Mouse (Mus musculus) regulatory T cell (primary cell): ENCODE measurements around the gene Cavin3.
"Not testable (repeated sequence)": the region's sequence is repeated elsewhere in the genome, so short reads cannot be mapped to it uniquely, and the experiment has no call there.

Source experiments
- in situ Hi-C: fragments of 300-600 bp; cut with MboI, MseI; formaldehyde crosslinking; loops from one replicate; pipeline ENCODE4 v1.15.1; 2025; ENCODE audit warnings: high pct_unique_total_duplicates

Cavin3 gene

GRCm38 (mm10) chr7:105480561-105481504 is 1.3 kb downstream of the Cavin3 start:
- in situ Hi-C loops = no loop called here

DNA sequence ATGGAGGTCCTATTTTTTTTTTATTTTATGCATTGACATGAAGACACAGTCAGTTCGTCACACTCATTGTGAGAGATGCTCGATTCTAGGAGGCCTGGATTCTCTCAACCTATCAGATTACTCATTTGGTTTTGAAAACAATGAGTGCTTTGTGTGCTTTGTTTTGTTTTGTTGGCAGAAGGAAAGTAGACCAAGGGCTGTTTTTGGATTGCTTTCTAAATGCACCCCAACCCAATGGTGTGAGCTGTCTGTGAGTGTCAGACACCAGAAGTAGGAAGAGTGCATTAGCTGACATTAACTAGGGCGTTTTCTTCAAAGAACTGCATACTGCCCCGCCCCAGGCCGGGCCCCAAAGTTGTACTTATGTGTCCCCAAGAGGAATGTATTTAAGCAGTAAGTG is 2.0 kb downstream of the Cavin3 start:
- in situ Hi-C loops = no loop called here

DNA sequence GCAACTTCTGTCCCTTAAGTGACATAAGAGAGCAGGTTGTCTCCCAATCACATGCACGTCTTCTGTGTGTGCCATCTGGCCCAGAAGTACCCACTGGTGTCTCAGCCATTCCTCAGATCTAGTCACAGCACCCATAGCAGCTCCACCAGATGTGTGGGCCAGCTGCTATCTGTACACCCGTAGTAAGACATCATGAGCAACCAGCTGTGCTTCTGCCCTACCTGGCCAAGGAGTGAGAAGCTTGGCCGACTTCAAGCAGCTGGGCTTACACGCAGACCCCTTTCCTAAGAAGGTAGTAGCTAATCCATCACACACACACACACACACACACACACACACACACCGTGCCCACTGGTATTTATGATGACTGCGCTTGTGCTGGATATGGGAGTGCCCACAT is 2.9 kb downstream of the Cavin3 start:
- in situ Hi-C loops = no loop called here

DNA sequence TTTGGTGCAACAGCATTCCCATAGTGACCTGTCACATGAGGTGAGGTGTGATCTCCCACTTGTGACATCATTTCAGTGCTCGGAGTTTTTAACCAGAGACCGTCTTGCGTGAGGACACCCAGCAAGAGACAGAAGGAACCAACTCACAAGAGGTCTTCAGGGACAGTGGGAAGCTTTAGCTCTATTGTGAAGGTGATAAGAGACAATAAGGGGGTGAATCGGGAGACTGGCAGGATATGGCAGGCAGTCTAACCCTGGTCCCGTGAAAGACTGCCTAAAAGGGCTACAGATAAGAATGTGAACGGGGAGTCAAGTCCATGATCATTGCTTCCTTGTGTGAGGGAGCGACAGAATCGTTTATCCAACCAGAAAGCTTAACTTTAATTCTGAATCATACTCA is 3.8 kb downstream of the Cavin3 start:
- in situ Hi-C loops = no loop called here

GRCm38 (mm10) chr7:105477841-105478240 is 4.3 kb downstream of the Cavin3 start:
- in situ Hi-C loops = no loop called here

GRCm38 (mm10) chr7:105477433-105477700 is 4.7 kb downstream of the Cavin3 start:
- in situ Hi-C loops = no loop called here

DNA sequence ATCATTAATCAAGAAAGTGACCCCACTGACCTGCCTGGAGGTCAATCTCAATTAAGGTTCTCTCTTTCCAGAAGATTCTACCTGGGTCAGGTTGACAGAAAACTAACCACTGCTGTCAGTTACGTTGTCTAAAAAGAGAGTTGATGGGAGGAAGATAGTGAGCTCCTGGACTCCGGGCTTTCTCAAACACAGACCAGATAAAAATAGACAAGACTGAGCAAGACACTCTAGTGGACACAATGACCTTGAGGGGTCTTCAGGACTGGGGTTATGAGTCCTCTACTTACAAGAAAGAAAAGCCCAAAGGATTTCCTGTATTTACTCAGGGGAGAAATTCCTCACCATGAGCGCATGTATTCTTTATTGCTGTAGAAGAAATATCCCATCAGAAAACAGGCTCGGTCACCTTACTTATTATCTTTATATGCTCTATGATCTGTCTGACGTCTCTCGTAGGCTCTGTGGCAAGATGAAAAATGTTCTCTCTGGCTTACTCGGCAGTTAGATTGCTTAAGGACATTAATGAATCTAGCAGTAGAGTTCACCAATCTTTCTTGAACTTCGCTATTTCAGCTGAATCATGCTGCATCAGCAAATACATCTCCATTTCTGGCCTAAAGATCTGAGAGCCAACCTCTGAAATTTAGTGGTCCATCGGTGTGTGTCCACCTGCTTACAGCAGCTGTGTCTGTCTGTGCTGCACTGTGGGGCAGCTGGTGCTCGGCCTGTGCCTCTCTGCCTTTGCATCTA is 5.2 kb downstream of the Cavin3 start:
- in situ Hi-C loops = no loop called here

GRCm38 (mm10) chr7:105475396-105475949 is 6.6 kb downstream of the Cavin3 start:
- in situ Hi-C loops = no loop called here

GRCm38 (mm10) chr7:105474771-105475315 is 7.3 kb downstream of the Cavin3 start:
- in situ Hi-C loops = no loop called here

DNA sequence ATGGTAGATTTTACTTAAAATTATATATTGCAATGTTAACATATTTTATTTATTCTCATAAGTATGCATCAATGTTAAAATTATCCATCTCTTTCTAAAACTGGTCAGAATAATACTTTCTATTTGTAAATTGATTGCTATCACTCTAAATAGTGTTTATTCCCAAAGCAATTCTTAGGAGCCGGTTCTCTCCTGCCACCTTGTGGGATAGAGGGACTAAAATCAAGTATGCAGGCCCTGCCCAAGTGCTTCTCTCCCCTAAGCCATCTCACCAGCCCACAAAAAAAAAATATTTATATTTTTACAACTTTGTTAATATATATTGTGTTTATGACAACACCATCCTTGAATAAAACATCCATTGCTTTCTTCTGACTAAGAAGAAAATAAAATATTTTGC is 9.5 kb downstream of the Cavin3 start:
- in situ Hi-C loops = no loop called here

DNA sequence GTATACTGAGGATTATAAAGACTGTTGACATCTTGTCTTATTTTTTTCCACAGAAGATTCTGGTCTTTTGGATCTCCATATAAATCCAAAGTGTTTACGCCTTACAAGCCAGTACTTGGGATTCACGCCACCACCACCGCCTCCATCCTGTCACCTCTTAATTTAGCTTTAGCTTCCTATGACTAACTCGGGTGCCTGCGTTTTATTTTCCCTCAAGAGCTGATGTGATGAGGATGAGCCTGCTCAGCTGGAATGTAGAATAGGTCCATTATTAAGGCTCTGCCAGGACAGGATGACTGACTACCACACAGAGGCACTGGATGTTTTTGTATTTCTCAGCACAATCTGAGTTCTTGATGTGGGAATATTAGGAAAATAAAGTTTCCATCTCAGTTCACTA is 16.6 kb downstream of the Cavin3 start:
- in situ Hi-C loops = not testable (repeated sequence)

DNA sequence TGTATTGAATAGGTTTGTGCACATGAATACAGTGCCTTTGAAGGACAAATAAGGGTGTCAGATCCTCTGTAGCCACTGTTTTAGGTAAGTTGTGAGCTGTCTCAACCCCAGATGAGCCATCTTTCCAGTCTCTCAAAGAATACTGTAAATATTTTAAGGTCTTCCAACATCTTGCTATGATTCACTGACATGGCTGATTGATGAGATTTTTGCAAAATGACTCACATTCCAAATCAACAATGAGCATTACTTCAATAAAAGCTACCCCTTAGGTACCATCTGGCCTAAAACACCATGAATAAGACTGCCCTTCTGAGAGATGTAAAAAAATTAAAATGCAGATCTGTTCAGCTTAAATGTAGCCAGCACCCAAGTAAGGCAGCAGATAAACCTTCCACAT is 23.6 kb downstream of the Cavin3 start:
- in situ Hi-C loops = no loop called here

DNA sequence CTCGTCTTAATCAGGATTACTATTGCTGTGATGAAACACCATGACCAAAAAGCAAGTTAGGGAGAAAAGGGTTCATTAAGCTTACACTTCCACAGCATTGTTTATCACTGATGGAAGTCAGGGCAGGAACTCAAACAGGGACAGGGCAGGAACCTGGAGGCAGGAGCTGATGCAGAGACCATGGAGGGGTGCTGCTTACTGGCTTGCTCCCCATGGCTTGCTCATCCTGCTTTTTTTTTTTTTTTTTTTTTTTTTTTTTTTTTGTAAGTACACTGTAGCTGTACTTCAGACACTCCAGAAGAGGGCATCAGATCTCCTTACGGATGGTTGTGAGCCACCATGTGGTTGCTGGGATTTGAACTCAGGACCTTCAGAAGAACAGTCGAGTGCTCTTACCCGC is 28.8 kb downstream of the Cavin3 start:
- in situ Hi-C loops = not testable (repeated sequence)

- in situ Hi-C loops = no loop called here
Observed at GRCm38 (mm10) chr7:105445076-105445475, 37.0 kb downstream of the Cavin3 start.

DNA sequence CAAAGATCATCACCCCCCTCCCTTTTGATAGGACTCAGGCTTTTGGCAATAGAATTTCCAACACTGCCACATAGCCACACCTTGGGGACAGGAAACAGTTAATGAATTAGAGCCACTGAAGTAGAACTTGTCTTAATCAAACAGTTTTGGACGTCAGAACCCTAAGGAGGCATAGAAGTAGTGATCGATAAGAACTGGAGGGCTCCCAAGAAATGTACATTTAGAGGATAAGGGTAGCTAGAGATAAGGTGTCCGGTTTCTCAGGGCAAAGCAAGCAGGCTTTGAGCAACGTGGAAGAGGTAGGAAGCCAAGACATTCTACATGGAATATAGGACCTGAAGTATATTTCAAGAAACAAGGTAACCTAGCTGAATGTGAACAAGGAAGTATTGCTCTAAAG is 40.7 kb downstream of the Cavin3 start:
- in situ Hi-C loops = no loop called here

DNA sequence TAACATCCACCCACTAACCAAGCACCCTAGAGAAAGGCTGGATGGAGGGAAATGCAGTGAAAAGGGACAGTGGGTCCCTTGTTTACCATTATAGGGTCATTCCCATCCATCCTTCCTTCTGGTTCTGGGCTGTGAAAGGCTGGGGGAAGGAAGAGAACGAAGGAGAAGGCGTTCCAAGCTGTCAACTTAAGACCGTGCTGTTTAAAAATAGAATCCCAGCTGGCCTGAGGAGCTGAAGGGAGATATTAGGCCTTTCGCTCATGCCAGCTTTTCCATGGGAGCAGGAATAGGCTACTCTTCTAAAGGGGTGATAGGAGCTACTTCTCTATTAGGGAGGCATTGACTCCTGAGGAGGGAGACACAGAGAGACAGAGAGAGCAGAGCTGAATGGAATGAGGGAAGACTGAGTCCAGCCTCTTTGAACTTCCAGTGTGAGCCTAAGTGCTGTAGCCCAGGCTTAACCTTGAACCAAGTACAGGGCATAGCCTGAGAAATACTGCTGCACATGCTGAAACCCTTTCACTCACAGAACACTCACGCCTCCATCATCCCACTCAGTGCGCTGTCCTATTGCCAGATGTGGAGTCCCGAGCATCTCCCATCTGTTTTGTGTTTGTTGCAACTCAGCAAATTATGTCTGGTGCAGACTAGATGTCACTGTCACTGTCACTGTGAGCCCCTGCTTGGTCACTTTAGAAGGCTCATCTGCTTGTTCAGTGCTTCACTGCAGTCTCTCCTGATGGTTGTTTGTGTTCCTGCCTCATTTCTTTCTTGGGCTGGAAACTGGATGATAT is 43.9 kb downstream of the Cavin3 start:
- in situ Hi-C loops = no loop called here

DNA sequence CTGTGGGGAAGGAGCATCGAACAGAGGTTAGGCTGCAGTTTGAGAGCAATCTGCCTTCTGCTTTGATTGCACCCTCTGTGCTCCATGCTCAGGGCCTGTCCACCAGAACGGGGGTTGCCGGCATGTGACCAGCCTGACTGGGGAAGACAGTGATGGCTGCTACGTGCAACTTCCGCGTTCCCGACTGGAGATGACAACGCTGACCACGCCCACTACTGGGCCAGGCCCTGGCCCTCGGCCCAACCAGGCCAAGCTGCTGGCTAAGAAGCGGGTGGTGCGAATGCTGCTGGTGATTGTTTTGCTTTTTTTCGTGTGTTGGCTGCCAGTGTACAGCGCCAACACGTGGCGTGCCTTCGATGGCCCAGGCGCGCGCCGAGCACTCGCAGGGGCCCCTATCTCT is 47.3 kb downstream of the Cavin3 start:
- in situ Hi-C loops = no loop called here

- in situ Hi-C loops = no loop called here
Observed at GRCm38 (mm10) chr7:105433859-105434258, 48.2 kb downstream of the Cavin3 start.

DNA sequence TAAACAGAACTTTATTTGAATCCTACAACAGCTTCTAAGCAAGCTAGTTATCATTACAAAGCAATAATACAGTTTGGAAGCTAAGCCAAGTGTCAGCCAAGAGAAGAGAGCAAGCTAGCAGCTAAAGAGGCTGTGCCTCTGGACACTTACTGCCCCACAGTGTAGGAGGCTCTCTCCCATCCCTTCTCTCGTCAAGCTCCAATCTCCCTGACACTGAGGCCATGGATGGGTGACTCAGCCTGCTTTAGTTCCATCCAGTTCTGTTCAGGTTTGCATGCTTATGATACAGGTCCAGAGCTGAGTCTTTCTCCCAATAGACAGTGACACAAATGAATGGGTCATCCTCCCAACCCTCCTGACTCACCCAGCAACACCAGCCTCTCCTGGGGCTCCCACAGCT is 50.0 kb downstream of the Cavin3 start:
- in situ Hi-C loops = no loop called here
